Mouse (Mus musculus) left cerebral cortex, adult 18-20 months (tissue): ENCODE measurements around the gene Rbfox2. TPM values are rescaled to one million over a fixed set of nuclear protein-coding genes. Genes with fewer than 3 reads are reported as not detected.

Experiments
- DNase-seq, 2 experiments: peaks; one replicate each; pipeline ENCODE4 v3.0.0; 2021 to 2022; ENCODE audit warnings: low spot score in 2 of 2, mixed read lengths in 1 of 2
- total RNA-seq, 2 experiments: library from RNA; stranded (reverse); gene quantifications; 2 replicates each; pipeline ENCODE4 v1.2.3; 2021

Gene Rbfox2
- total RNA-seq, 2 experiments from 2014 or later, result 239 to 240 TPM

GRCm38 (mm10) chr15:77332272-77332991 is 25.6 kb upstream of the Rbfox2 start:
- DNase-seq, result peak; percentile 78 to 89

DNA sequence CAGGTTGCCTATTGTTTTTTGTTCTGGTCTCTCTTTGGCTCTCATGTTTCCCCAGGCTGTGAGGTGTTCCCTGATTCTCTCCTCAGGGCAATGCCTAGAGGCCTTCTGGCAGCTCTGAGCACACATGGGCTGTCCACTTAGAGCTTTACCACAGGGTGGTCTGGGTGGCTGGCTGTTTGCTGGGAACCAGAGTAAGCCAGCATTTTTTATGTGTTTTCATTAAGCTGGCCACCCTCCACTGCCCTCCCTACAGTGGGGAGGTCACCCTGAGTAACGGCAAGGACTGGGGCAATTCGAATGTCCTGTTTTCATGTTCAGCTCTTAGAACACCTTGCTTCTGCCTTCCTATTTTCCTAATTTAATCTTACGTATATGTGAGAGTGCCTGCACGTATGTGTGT is 24.6 kb upstream of the Rbfox2 start:
- no peak for DNase-seq

DNA sequence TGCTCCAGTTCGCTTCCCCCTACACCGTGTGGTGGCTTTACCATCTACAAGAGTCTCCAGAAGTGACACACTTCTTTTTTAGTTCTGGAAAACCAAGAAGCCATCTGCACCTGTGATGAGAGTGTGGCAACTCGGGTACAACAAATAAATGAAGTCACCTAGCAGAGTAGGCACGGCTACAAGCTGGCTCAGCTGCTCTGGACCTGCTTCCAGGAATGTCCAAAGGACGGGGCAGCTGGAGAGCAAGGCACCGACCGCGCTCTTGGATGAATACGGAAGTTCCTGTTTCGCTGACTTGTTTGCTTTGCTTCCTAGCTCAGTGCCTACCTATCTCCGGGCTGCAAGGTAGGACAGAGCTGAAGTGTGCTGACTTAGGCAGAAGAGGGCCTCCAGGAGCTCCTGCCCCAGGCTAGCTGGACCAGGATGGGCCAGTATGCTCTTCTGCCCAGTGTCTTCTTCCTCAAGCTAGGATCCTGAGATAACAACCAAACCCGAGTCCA is 22.9 kb upstream of the Rbfox2 start:
- no peak for DNase-seq

- DNase-seq, result no peak
These were observed 19.6 kb upstream of the Rbfox2 start for GRCm38 (mm10) chr15:77326361-77326760.

DNA sequence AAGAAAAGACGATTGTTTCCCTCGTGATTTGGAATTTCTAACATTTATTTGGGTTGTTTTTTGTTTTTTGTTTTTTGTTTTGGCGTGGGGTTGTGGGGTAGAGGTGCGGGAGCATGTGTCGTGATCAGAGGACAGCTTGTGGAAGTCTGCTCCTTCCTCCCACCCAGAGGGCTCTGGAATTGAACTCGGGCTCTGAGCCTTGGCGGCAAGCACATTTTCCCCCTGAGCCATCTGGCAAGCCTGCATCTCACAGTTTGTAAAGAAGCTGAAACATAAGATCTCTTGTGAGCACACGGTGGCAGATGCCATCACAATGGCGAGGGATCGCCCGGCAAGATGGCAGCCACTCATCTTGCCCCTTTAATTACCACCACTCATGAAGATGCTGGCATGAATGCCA is 17.6 kb upstream of the Rbfox2 start:
- no peak for DNase-seq

- no peak for DNase-seq
These were observed 16.4 kb upstream of the Rbfox2 start for GRCm38 (mm10) chr15:77323226-77323625.

GRCm38 (mm10) chr15:77313701-77314100 is 6.9 kb upstream of the Rbfox2 start:
- no peak for DNase-seq

- no peak for DNase-seq
These were observed 6.0 kb upstream of the Rbfox2 start for GRCm38 (mm10) chr15:77312796-77313195.

GRCm38 (mm10) chr15:77307767-77308495 is 1.1 kb upstream of the Rbfox2 start:
- no peak for DNase-seq

GRCm38 (mm10) chr15:77305852-77306546 is 805 bp downstream of the Rbfox2 start:
- peak; percentile 15 to 35 for DNase-seq

DNA sequence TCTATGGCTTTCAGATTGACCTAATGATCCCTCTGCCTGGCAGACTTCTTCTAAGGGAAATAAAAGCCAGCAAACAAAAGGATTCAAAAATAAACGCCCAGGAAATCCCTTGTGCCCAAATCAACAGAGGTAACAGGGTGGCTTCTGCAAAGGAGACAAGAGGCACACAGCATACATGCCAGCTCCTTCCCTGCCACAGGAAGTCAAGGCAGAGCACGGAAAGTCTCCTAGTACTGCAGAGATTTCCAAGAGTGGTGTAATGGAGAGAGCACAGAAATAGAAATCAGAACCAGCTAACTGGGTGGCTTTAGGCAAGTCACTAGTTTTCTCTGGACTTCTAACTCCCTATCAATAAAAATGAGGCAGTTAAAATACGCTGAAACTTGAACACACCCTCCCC is 1.8 kb downstream of the Rbfox2 start:
- DNase-seq, result no peak

DNA sequence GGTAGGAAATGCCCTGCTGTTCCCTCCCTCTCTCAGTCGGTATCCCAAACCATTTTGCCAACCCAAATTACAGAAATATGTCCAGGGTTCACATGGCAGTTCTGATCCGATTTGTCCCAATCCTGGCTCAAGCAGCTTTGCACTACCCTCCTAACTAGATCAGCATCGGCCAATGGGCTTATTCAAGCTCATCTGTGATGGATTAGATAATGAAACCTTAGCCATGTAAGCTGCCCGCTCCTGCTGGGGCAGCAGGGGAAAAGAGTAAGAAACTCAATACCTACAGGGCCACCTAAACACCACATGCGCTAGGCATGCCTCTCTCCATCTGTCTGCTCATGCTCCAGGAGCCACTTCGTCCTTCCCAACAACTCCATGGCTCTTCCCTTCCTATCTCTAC is 5.7 kb downstream of the Rbfox2 start:
- no peak for DNase-seq

DNA sequence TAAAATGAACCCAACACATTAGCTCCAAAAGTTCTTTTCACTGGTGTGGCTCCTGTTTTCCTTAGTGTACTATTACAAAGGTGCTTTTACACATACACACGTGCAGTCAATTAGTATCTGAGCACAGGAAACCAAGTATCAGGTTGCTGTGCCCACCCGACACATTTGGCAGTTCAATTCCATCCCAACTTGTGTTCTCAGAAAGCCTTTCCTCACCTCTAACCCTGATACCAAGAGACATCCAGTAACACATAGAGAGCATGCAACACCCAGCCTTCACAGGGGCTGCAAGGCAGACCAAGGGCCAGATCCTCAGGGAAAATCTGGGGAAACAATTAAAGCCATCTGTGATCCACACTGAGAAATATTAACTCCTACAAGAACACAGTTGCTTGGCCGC is 8.2 kb downstream of the Rbfox2 start:
- no peak for DNase-seq

GRCm38 (mm10) chr15:77296635-77297034 is 10.2 kb downstream of the Rbfox2 start:
- no peak for DNase-seq

- DNase-seq, result no peak
These were observed 13.3 kb downstream of the Rbfox2 start for GRCm38 (mm10) chr15:77293493-77293892.

- no peak for DNase-seq
These were observed 14.4 kb downstream of the Rbfox2 start for GRCm38 (mm10) chr15:77292381-77292780.

DNA sequence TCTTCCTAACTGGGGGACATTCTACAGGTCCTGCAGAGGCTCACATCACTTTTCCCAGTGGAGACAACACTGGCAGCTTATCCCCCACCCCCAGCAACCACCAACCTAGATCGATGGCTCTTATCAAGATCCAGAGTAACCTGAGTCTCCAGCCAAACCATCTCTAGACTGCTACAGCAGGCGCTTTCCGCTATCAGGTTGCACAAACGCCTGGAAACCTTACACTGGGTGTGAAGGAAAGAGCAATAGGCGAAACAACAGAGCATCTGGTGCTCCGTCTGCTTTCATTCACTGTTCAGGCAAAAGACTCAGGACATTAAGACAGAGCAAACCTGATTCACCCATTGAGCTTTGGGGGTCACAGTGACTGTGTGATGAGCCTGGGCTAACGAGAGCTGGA is 15.3 kb downstream of the Rbfox2 start:
- no peak for DNase-seq

- no peak for DNase-seq
These were observed 16.5 kb downstream of the Rbfox2 start for GRCm38 (mm10) chr15:77290352-77290751.

DNA sequence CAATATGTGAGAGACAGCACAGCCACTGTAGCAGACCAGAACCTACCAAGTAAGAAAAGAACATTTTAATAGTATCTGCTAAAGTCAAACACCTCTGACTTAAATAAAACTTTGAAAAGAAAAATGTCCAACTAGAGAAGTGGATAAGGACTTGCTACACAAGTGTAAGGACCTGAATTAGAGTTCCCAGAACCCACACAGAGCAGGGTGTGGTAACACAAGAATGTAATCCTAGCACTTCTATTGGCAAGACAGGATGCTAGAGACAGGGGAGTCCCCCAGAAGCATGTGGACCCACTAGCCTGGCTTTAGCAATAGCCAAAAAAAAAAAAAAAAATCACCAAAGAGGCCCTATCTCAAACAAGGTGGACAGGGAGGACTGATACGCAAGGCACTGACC is 26.7 kb downstream of the Rbfox2 start:
- no peak for DNase-seq

DNA sequence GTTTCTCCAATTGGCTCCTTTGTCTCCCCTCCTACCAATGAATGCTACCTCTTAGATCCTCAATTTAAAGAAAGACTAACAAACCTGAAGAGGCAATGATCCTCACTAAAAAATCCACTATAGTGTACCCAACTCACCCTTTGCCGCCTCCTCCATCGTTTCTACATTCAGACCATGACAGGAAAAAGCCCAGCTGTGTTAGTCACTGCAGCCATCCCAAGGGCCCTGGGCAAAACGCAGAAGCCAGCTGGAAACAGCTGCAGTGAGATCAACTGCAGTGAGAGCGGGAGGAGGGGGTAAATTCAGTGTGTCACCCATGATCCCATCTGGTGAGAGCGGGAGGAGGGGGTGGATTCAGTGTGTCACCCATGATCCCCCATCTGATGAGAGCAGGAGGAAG is 28.0 kb downstream of the Rbfox2 start:
- no peak for DNase-seq

DNA sequence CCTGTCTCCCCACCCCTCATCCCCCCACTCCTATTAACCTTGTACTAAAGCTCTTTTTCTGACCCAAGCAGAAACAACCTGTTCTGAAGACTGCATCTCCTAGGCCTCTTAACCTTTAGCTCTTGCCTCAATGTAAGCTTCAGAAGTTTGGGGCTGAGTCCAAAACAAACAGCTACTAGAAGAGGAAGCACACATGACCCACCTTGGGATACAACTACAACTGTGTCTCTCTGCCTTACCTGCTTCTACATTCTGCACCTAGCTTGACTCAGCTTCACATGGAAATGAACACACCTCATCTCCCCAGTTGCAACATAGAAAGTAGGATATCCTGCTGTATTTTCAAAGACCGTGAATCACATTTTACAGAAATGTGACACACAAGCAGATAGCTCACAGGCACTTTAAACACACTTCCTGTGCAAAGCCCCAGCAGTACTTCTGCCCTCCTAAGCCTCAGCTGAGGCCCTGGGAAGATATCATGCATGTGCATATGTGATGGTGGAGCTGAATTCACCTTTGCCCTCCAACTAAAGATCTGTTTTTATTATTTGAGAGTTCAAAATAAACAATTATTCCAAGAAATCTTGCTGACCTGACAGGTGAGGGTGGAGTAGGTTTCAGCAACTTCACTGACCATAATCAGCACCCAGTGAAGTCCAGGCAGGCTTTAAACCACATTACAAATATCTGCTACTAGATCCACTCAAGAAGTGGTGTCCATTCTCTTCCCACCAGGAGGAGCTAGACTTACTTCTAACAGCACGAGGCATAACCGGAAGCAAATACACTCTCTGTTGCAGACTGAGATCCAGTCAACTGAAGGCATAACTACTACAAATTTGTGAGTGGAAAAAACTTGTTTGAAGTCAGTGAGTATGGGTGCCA is 29.7 kb downstream of the Rbfox2 start:
- DNase-seq, result no peak
